ENCODE assay signal across 9 mouse cellular contexts in genomic region chr19:10701013-10701726, GRCm38 (mm10). TPM values are rescaled to one million over a fixed set of nuclear protein-coding genes. Genes with fewer than 3 reads are reported as not detected.
A peak's percentile ranks its signal among the peaks of the same experiment; 100 is the strongest.
DNase-seq lines count a peak whose midpoint lies in the region; ATAC-seq and TF ChIP-seq lines count a peak whose summit lies in the region.
"Had no signal": no experiment of that assay in that cellular context is flagged by ENCODE, and none has a peak within 500 bp of the region (broad histone marks: within the 10 kb centered on the region; RNA-seq: fewer than 3 reads in every experiment).

No protein-coding gene starts in this region.

- no peak overlapping the region for H3K9ac ChIP-seq in lung, postnatal 0 days (replicated peaks; ENCODE audit: low read depth)
- no peak overlapping the region for H3K9ac ChIP-seq in hindbrain, embryonic 16.5 days (ENCODE audit: low read depth, low read length)

- no peaks in the 10 kb centered on the region for H3K27me3 ChIP-seq in lung, postnatal 0 days (replicated peaks; ENCODE audit: insufficient read depth, low read length)
- H3K27me3 ChIP-seq in hindbrain, embryonic 16.5 days (replicated peaks; ENCODE audit: control insufficient read depth, insufficient read depth, low read length), result no peaks in the 10 kb centered on the region

- no peaks in the 10 kb centered on the region for H3K36me3 ChIP-seq in lung, postnatal 0 days (ENCODE audit: insufficient read depth, low read length)
- no peaks in the 10 kb centered on the region for H3K36me3 ChIP-seq in hindbrain, embryonic 16.5 days (ENCODE audit: control insufficient read depth, insufficient read depth, low read length)

- no peak for TF ChIP-seq EP300 in lung, postnatal 0 days (IDR thresholded peaks at IDR 0.05)

- no peak overlapping the region for H3K4me3 ChIP-seq in lung, postnatal 0 days (ENCODE audit: low read depth, low read length)
- no peak overlapping the region for H3K4me3 ChIP-seq in hindbrain, embryonic 16.5 days (ENCODE audit: low read length)

- ATAC-seq in lung, postnatal 0 days, result no peak
- ATAC-seq in hindbrain, embryonic 16.5 days, result no peak

- DNase-seq in embryo, embryonic 10.5 days (ENCODE audit: low spot score), result peak; percentile 50
- no peak for DNase-seq in embryo, embryonic 11 days
- DNase-seq in lung, postnatal 10 days, result peak; percentile 32
- no peak for DNase-seq in lung, postnatal 0 days (ENCODE audit: low spot score)
- peak; percentile 78 for DNase-seq in cerebellum, adult 9-11 months
- peak; percentile 42 for DNase-seq in retina, postnatal 7 days (ENCODE audit: low read depth, low spot score)
- DNase-seq in testis, postnatal 14 days (ENCODE audit: low spot score), result no peak
- DNase-seq: kidney, postnatal 10 days had no signal

- no peaks in the 10 kb centered on the region for H3K9me3 ChIP-seq in lung, postnatal 0 days (ENCODE audit: low read length)
- H3K9me3 ChIP-seq in hindbrain, embryonic 16.5 days (ENCODE audit: control insufficient read depth, low read length), result no peaks in the 10 kb centered on the region

- H3K4me2 ChIP-seq in lung, postnatal 0 days (replicated peaks; ENCODE audit: low read depth, low read length), result no peak overlapping the region
- H3K4me2 ChIP-seq in hindbrain, embryonic 16.5 days (ENCODE audit: low read length), result no peak overlapping the region

- TF ChIP-seq CTCF in lung, postnatal 0 days (IDR thresholded peaks at IDR 0.05), result no peak

- peaks cover 33% of the 10 kb centered on the region; the same call in 1 of the 2 replicates for H3K4me1 ChIP-seq in lung, postnatal 0 days (ENCODE audit: insufficient read depth, low read depth, low read length)
- peaks cover 25% of the 10 kb centered on the region for H3K4me1 ChIP-seq in hindbrain, embryonic 16.5 days (ENCODE audit: control insufficient read depth, insufficient read depth, low read depth, low read length)

- H3K27ac ChIP-seq in lung, postnatal 0 days (ENCODE audit: low read length), result no peak overlapping the region
- H3K27ac ChIP-seq in hindbrain, embryonic 16.5 days (ENCODE audit: low read depth, low read length), result no peak overlapping the region

- WGBS in lung, postnatal 0 days, result 78% methylated on average over 6 of the region's 6 CpGs
- 51% methylated on average over 6 of the region's 6 CpGs for WGBS in hindbrain, embryonic 16.5 days

RNA-seq across cellular contexts. Expression of gene Vps37c, which starts 12.6 kb away (rescaled TPM):
- 23.4 and 25.2 TPM in 2 replicates for polyA plus RNA-seq in lung, postnatal 0 days (2015; fragmentation: Nextera tagmentation; extraction: Ambion mirVana)
- 27.7 and 35.0 TPM in 2 replicates for polyA plus RNA-seq in hindbrain, embryonic 16.5 days (2015; fragmentation: Nextera tagmentation; extraction: Ambion mirVana)

RNA-seq across cellular contexts. Expression of gene Pga5, which starts 23.3 kb away (rescaled TPM):
- not detected in 2 replicates for polyA plus RNA-seq in lung, postnatal 0 days (2015; fragmentation: Nextera tagmentation; extraction: Ambion mirVana)
- not detected in 2 replicates for polyA plus RNA-seq in hindbrain, embryonic 16.5 days (2015; fragmentation: Nextera tagmentation; extraction: Ambion mirVana)

RNA-seq across cellular contexts. Expression of gene Cd5, which starts 37.6 kb away (rescaled TPM):
- polyA plus RNA-seq in lung, postnatal 0 days (2015; fragmentation: Nextera tagmentation; extraction: Ambion mirVana), result 0.48 and 0.68 TPM in 2 replicates
- polyA plus RNA-seq in hindbrain, embryonic 16.5 days (2015; fragmentation: Nextera tagmentation; extraction: Ambion mirVana), result 0.09 and 0.28 TPM in 2 replicates

Comparison
In these comparisons a context has a peak if more than half of its experiments do, and no peak if none do; other contexts are left out.
1. DNase-seq: peak in embryo, embryonic 10.5 days (single experiment), lung, postnatal 10 days (single experiment), cerebellum, adult 9-11 months (single experiment) and retina, postnatal 7 days (single experiment); none in embryo, embryonic 11 days (single experiment), lung, postnatal 0 days (single experiment) and testis, postnatal 14 days (single experiment).